Mouse (Mus musculus) frontal cortex, adult (tissue): ENCODE data around the gene Cfap20.
A peak's percentile ranks its signal among the peaks of the same experiment; 100 is the strongest.

Experiments
- ATAC-seq: cut with Nextera tagmentation; 2 replicates; pipeline ENCODE4 v1.9.2; 2017; ENCODE audit warnings: mild to moderate bottlenecking, moderate library complexity, mixed read lengths; ENCODE audit not compliant: low TSS enrichment

Gene Cfap20

GRCm38 (mm10) chr8:95434686-95435439 lies at the start of gene Cfap20:
Gene Cfap20, minus strand, starts transcription at chr8:95434869.
- peak; percentile 95 for ATAC-seq

GRCm38 (mm10) chr8:95470008-95470407 lies 35.3 kb upstream of the Cfap20 start:
- no peak for ATAC-seq

- ATAC-seq, result no peak
Observed at GRCm38 (mm10) chr8:95468995-95469394, 34.3 kb upstream of the Cfap20 start.

GRCm38 (mm10) chr8:95466543-95466942 lies 31.9 kb upstream of the Cfap20 start:
- no peak for ATAC-seq

- peak; percentile 79; the same call in 1 of the 2 replicates for ATAC-seq
Observed at GRCm38 (mm10) chr8:95452518-95452917, 17.8 kb upstream of the Cfap20 start.

- ATAC-seq, result no peak
Observed at GRCm38 (mm10) chr8:95450271-95450670, 15.6 kb upstream of the Cfap20 start.

GRCm38 (mm10) chr8:95447661-95448060 lies 13.0 kb upstream of the Cfap20 start:
- no peak for ATAC-seq

GRCm38 (mm10) chr8:95445042-95445441 lies 10.4 kb upstream of the Cfap20 start:
- no peak for ATAC-seq

GRCm38 (mm10) chr8:95441491-95442039 lies 6.9 kb upstream of the Cfap20 start:
- no peak for ATAC-seq

- ATAC-seq, result no peak
Observed at GRCm38 (mm10) chr8:95440168-95440709, 5.6 kb upstream of the Cfap20 start.

GRCm38 (mm10) chr8:95439421-95439820 lies 4.8 kb upstream of the Cfap20 start:
- ATAC-seq, result no peak

GRCm38 (mm10) chr8:95437341-95437992 lies 2.8 kb upstream of the Cfap20 start:
- no peak for ATAC-seq

GRCm38 (mm10) chr8:95435930-95436329 lies 1.3 kb upstream of the Cfap20 start:
- no peak for ATAC-seq

GRCm38 (mm10) chr8:95435471-95435870 lies 802 bp upstream of the Cfap20 start:
- no peak for ATAC-seq

- ATAC-seq, result 0 out of 2 replicates have a peak, but pooled peaks have one; percentile 13
Observed at GRCm38 (mm10) chr8:95434233-95434632, 436 bp downstream of the Cfap20 start.

GRCm38 (mm10) chr8:95433124-95433523 lies 1.5 kb downstream of the Cfap20 start:
- ATAC-seq, result no peak

GRCm38 (mm10) chr8:95432471-95432870 lies 2.2 kb downstream of the Cfap20 start:
- ATAC-seq, result no peak

GRCm38 (mm10) chr8:95429945-95430344 lies 4.7 kb downstream of the Cfap20 start:
- no peak for ATAC-seq

- peak; percentile 48 for ATAC-seq
Observed at GRCm38 (mm10) chr8:95427594-95428535, 6.8 kb downstream of the Cfap20 start.

- peak; percentile 46 for ATAC-seq
Observed at GRCm38 (mm10) chr8:95426781-95427281, 7.8 kb downstream of the Cfap20 start.

GRCm38 (mm10) chr8:95424682-95425081 lies 10.0 kb downstream of the Cfap20 start:
- ATAC-seq, result no peak
